Mouse (Mus musculus) small intestine, adult 2 months (tissue): ENCODE results near the gene Trp53inp2.

Source experiments
- CTCF ChIP-seq: fragments of 200-500 bp; IDR thresholded peaks from 2 replicates; pipeline ENCODE4 v1.5.1; 2012; ENCODE audit warnings: low read depth, mild to moderate bottlenecking, control low read depth, inconsistent platforms, low read length, moderate library complexity, mixed read lengths; ENCODE audit not compliant: insufficient replicate concordance, insufficient read length; ENCODE audit errors: extremely low read depth
- POLR2A ChIP-seq: fragments of 200-500 bp; IDR thresholded peaks from 2 replicates; pipeline ENCODE4 v1.6.1; 2012; ENCODE audit warnings: low read depth, mild to moderate bottlenecking, control low read depth, inconsistent platforms, low read length, moderate library complexity

DNA sequence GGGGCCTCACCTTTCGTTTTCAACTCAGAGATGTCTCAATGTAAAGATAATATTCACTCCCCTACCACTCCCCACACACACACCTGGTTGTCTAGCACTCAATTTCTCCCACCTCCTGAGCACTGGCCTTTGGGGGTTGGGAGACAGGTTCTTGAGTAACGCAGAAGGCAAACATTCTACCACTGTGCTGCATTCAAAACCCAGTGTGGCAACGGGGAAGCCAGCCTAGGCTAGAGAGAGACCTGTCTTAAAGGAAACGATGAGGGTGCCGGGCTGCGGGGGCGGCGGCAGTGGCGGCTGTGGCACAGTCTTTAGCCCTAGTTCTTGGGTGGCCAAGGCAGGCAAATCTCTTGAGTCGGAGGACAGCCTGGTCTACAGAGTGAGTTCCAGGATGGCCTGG is 4.7 kb upstream of the Trp53inp2 start:
- TF ChIP-seq POLR2A: no peak
- no peak for TF ChIP-seq CTCF
